Mouse (Mus musculus): ENCODE results near the gene Zfand3.

DNA sequence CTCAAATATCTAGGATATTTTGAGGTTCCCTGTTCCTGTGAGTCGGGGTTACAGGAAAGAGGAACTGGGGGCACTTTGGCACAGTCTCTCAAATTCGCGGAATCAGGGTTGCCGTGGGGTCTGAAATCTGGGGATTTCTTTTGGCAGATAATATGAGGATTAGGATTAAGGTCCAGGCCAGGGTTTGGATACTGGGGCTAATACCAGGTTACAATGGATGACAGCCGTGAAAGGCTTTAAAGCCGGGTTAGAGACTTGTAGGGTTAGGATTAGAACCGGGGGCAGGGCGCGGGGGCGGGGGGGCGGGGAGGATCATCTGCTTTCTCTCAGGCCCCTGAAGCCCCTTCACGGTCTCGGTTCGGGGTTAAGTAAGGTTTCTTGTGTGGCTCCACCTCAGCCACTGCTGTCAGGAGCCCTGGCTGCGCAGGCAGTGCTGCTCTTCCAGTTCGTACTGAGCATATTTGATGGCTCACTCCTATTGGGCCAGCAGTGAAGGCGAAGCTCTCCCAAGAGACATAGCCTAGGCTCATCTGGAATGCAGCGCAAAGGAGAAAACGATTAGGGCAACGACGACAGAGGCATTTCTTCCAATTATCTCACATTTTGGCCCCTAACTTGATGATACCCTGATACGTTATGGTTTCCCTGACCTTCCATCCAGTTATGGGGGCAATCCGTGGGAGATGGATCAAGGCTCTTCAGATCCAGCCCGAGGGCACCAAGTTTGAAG lies 5.8 kb upstream of the Zfand3 start:
- TF ChIP-seq CTCF (IDR thresholded peaks at IDR 0.05; ENCODE audit: low read depth, low read length): no peak
- TF ChIP-seq POLR2A (IDR thresholded peaks at IDR 0.05; ENCODE audit: insufficient read depth, low read length): no peak
- TF ChIP-seq EP300 (IDR thresholded peaks at IDR 0.05; ENCODE audit: insufficient read depth, low read depth, low read length): no peak

Data from ES-Bruce4 (cell line).